8 mouse cellular contexts compared by ENCODE assay signal in the genomic region with DNA sequence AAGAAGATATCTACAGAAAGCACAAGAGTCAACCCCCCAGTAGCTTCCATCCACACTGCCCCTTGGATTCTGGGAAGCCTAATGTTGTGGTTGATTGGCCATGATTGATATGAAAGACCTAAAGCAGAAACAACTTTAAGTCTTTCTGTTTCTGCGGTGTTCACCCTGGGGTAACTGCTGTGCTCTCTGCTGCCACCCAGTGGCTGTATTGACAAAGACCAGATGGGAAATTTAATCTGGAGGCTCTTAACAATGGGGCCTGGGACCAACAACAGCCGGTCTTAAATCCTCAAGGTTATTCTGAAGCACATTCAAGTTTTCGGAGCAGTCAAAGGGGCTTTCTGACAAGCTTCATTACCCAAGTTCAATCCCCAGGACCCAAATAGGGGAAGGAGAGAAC. TPM values are rescaled to one million over a fixed set of nuclear protein-coding genes. Genes with fewer than 3 reads are reported as not detected.
DNase-seq lines count a peak whose midpoint lies in the region; ATAC-seq and TF ChIP-seq lines count a peak whose summit lies in the region.

No protein-coding gene starts in this region.

- H3K27me3 ChIP-seq in neural tube, embryonic 15.5 days (replicated peaks) = no peaks in the 10 kb centered on the region
- no peaks in the 10 kb centered on the region for H3K27me3 ChIP-seq in kidney, embryonic 16.5 days (ENCODE audit: insufficient read depth, low read length)
- no peaks in the 10 kb centered on the region; the same call in none of the 2 replicates for H3K27me3 ChIP-seq in liver, embryonic 12.5 days (replicated peaks)

- ATAC-seq in neural tube, embryonic 15.5 days (ENCODE audit: low FRiP score) = no peak
- peak; percentile 3; the same call in 1 of the 2 replicates for ATAC-seq in kidney, embryonic 16.5 days (ENCODE audit: low FRiP score, low TSS enrichment)
- ATAC-seq in liver, embryonic 12.5 days = no peak

- TF ChIP-seq CTCF in gastrocnemius, adult 2 months (IDR thresholded peaks at IDR 0.05) = peak; percentile 97

- no peak overlapping the region for H3K4me2 ChIP-seq in neural tube, embryonic 15.5 days
- H3K4me2 ChIP-seq in kidney, embryonic 16.5 days (replicated peaks; ENCODE audit: low read depth, low read length) = no peak overlapping the region
- 0 out of 2 replicates have a peak overlapping the region, but pooled peaks have one; percentile 18 for H3K4me2 ChIP-seq in liver, embryonic 12.5 days

- no peak overlapping the region for H3K27ac ChIP-seq in neural tube, embryonic 15.5 days (replicated peaks)
- H3K27ac ChIP-seq in gastrocnemius, adult 2 months = no peak overlapping the region
- H3K27ac ChIP-seq in kidney, embryonic 16.5 days (ENCODE audit: low read length) = no peak overlapping the region
- no peak overlapping the region for H3K27ac ChIP-seq in liver, embryonic 12.5 days

- no peaks in the 10 kb centered on the region for H3K36me3 ChIP-seq in neural tube, embryonic 15.5 days
- no peaks in the 10 kb centered on the region for H3K36me3 ChIP-seq in kidney, embryonic 16.5 days (ENCODE audit: insufficient read depth, low read length)
- H3K36me3 ChIP-seq in liver, embryonic 12.5 days = no peaks in the 10 kb centered on the region

- no peaks in the 10 kb centered on the region for H3K9me3 ChIP-seq in neural tube, embryonic 15.5 days (replicated peaks)
- H3K9me3 ChIP-seq in kidney, embryonic 16.5 days (ENCODE audit: low read length) = no peaks in the 10 kb centered on the region
- no peaks in the 10 kb centered on the region for H3K9me3 ChIP-seq in liver, embryonic 12.5 days (replicated peaks)

- intact Hi-C loops in gastrocnemius, adult 2 months (cut with DNase I) = loop anchor here (1.0 kb wide), 1 partner anchor 72 kb away; no protein-coding TSS in a partner anchor

- H3K9ac ChIP-seq in neural tube, embryonic 15.5 days (replicated peaks) = no peak overlapping the region
- H3K9ac ChIP-seq in kidney, embryonic 16.5 days (replicated peaks; ENCODE audit: low read length) = no peak overlapping the region
- H3K9ac ChIP-seq in liver, embryonic 12.5 days = no peak overlapping the region

- H3K4me1 ChIP-seq in neural tube, embryonic 15.5 days = no peaks in the 10 kb centered on the region
- H3K4me1 ChIP-seq in kidney, embryonic 16.5 days (ENCODE audit: insufficient read depth, low read length) = peaks cover 4% of the 10 kb centered on the region; the same call in 1 of the 2 replicates
- 0 out of 2 replicates have a peak, but pooled peaks cover 3% of the 10 kb centered on the region for H3K4me1 ChIP-seq in liver, embryonic 12.5 days

- 3% methylated on average over 3 of the region's 3 CpGs for WGBS in neural tube, embryonic 15.5 days
- 6% methylated on average over 3 of the region's 3 CpGs for WGBS in kidney, embryonic 16.5 days
- 14% methylated on average over 3 of the region's 3 CpGs for WGBS in liver, embryonic 12.5 days (ENCODE audit: insufficient replicate concordance)

- DNase-seq in neural tube, embryonic 10.5 days (ENCODE audit: extremely low spot score, low spot score) = peak; percentile 82
- peak; percentile 87 to 88 for DNase-seq in cerebellum, postnatal 10 days
- DNase-seq in gastrocnemius, adult 2 months = peak; percentile 80
- DNase-seq in retina, embryonic 14.5 days (ENCODE audit: low spot score) = peak; percentile 87
- DNase-seq in thymus, postnatal 36 days = peak; percentile 74 to 78

- no peak overlapping the region for H3K4me3 ChIP-seq in neural tube, embryonic 15.5 days (replicated peaks)
- H3K4me3 ChIP-seq in gastrocnemius, adult 2 months = no peak overlapping the region
- no peak overlapping the region for H3K4me3 ChIP-seq in kidney, embryonic 16.5 days (ENCODE audit: low read length)
- no peak overlapping the region for H3K4me3 ChIP-seq in liver, embryonic 12.5 days

RNA-seq across cellular contexts. Expression of a gene that starts 24.0 kb away (rescaled TPM):
- polyA plus RNA-seq in neural tube, embryonic 15.5 days (2015; fragmentation: Nextera tagmentation; extraction: Ambion mirVana) = 2.5 and 6.8 TPM in 2 replicates
- 1 to 10 TPM; 3.7 to 5.1 TPM for total RNA-seq in gastrocnemius, adult 2 months (2021)
- 17.3 and 19.0 TPM in 2 replicates for polyA plus RNA-seq in kidney, embryonic 16.5 days (2015; fragmentation: Nextera tagmentation; extraction: Ambion mirVana)
- polyA plus RNA-seq in liver, embryonic 12.5 days (2016; fragmentation: Nextera tagmentation; extraction: Ambion mirVana) = 4.4 TPM in 2 replicates
